Mouse (Mus musculus) adrenal gland (tissue): Measurements from ENCODE around the gene Slf2.

Experiments
- intact Hi-C: fragments of 180-260 bp; cut with DNase I; formaldehyde crosslinking; loops from one replicate; pipeline ENCODE4 v1.15.1; 2025

The Slf2 gene

DNA sequence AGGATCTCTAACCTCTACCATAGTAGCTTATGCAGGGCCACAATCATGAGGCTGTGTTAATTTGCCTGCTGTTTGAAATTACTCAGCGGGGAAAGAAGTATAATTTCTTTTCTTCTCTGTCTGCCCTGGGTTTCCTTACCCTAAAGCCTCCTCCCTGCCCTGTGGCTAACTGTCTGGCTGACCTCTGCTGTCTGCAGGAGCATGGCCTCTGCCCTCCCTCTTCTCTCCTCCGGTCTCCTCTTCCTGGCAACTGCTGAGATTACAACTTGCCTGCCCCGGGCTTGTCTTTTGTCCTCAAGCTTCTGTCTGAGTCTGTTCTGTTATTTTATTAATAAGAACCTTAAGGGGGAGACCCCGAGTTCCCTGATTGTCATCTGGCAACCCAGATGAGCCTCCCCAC lies 25.6 kb upstream of the Slf2 start:
- intact Hi-C loops = no loop called here

DNA sequence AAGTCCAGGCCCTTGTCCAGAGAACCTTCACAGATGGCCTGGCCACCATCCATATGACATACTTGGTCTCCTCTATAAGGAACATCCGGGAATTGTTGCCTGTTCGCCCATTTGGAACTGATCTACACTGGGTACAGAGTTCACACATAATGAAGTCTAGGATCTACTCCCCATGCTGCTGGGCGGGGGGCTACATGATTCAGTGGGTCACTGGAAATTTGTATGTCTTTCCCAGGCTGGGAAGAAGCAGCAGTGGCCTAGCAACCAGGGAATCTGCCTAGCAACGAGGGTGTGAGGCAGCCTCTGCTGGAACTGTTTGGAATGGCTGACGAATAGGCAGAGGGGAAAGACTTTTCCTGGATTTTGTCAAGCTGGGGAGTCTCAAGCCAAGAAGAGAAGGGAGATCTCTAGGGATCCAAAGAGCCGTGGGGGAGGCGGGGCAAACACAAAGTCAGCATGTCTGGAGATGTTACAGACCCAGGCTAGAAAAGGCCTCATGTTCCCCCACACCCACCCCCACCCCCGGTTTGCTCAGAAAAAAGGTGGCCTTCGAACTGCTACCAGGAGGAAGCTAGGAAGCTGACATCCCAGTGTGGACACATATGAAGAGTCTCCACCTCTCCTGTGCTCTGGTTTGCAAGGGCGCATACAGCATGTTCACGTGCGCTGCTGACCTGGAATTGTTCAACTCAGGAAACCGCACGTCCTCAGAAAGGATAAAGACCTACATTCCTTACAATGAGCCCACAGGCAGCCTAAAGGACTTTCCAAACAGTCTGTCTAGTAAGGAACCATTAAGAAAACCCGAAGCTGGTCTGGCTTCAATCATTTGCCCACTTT lies 22.9 kb upstream of the Slf2 start:
- intact Hi-C loops = no loop called here

DNA sequence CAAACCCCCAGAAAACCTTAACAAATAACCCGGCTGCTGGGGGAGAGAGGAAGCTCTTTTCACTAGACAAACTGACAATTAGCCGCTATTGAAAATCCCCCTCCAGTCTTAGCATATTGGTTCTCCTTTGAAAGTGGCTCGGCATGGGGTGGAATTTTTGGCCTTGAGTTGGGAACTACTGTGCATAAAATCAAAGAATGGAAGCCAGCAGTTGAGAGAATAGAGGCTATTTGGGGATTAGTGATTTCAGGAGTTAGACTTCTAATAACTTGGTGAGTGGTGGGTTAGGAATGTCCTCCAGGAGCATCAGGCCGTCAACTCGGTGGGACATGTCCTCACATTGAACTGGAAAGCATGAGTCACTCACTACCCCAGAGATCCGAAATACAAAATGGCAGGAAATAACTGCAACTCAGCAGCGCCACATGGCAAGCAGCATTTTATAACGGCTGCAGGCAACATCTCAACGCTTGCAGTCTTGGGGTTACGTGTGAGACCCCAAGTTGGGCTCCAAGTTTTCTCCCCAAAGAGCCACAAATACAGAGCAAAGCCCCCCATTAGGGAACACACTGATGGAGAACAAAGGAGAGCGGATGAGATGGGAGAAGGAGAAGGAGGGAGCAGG lies 22.0 kb upstream of the Slf2 start:
- intact Hi-C loops = no loop called here

DNA sequence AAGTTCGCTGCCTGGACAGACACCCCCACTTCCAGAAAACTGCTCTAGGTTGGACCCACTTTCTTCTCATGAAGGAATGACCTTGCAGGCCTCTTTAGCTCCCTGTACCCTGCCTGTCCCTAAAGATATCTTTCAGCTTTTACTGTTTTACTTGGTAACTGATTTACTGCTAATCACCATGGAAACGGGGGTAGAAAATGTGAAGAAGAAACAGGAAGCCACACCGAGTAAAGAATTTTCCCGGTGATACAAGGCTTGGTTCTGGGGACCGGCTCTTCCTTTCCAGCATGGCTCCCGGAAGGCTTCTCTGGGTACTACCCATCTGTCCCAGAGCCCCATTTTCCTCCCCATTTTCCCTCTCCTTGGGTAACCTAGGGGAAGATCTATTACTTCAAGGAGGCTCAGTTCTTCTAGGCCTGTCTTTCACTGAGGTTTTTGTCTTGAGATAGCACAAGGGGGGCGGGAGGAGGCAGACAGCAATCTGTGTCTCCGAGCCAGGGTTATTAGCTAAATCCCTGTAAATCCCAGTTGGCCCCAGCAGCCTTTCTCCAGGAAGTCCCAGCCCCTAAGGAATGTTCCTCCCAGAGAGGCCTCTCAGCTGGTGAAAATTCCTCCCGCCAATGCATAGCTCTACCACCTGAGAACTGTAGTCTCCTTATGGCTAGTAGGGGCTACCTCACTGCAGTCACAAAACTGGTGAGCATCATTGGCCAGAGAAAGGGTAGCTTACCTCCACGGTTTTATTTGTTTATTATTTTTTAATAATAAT lies 16.3 kb upstream of the Slf2 start:
- intact Hi-C loops = no loop called here

DNA sequence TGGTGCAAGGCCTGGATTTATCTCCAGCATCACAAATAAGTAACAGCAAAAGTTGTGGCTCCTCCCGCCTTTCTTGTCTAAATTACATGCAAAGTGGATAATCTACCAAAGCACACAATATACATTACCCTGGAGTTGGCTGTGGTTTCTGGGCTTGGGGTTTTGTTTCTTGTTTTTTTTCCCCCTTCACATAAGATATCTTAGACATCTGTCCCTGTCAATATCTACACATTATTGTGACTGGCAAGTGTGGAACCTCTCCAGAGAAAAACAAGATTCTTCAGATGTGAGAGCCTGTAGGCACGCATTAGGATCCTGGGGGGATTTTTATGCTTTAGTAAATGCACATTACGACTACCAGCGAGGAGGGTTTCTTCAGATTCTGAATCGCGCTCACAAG lies 12.8 kb upstream of the Slf2 start:
- intact Hi-C loops = no loop called here

DNA sequence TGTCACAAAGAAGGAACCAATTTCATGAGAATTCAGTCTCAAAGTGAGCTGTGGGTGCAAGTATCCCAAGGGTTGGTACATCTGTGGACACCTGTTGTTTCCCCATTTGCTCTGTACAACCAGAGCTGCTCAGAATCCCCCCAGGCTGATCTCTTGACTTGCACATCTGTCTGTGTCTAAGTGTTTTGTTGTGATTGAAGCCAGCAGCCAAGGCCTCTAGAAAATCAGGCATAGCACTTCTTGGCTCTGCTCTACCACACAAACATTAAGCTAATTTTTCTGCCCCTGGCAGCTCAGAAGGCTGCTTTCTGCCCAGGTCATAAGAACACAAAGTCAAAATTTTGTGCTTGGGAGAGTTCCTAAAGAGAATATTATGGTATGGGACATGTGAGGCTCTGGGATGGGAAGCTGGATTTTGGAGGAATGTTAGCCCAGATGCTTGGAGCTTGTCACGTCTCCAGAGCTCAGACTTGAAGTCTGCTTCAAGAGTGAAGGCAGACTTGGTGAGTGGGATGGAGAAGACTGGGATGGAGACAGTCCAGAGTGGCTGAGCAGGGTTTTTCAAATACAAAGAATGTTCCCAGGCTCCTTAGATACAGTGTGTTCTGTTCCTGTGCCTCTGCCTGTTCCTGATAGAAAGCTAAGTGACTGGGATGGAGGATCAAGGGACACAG lies 9.3 kb upstream of the Slf2 start:
- intact Hi-C loops = no loop called here

DNA sequence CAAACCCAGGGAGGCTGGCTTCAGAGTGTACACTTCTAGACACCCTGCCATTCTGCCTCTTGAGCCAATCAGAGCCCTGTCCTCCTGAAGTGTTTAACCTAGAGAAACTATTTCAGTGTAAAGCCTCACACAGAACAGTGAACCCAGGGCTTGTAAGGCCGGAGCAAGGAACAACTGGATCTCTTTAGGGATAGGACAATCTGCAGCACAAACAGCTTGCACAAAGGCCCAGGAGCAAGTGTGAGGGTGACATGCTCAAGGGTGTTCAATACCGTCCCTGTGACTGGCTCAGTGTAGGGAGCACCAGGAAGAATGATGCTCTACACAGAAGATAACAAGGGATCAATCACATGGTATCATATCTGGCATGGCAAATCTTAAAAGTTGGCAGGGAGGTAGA lies 8.4 kb upstream of the Slf2 start:
- intact Hi-C loops = no loop called here

DNA sequence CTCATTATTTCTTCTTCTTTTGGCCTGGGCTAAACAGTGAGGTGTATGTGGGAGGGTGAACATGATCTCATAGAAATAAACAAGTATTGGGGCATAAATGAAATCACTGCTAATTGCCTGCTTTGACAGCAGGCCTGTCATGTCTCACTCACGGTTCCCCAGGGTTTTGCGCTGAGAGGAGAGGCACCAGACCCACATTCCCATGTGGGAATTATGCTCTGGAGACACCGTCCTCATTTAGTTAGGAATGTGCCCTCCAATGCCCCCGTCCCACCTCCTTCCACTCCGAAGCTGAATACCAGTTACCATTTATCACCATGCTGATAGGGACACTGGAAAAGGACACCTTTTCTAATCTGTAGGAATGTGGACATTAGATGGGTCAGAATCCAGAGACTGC lies 6.3 kb upstream of the Slf2 start:
- intact Hi-C loops = no loop called here

DNA sequence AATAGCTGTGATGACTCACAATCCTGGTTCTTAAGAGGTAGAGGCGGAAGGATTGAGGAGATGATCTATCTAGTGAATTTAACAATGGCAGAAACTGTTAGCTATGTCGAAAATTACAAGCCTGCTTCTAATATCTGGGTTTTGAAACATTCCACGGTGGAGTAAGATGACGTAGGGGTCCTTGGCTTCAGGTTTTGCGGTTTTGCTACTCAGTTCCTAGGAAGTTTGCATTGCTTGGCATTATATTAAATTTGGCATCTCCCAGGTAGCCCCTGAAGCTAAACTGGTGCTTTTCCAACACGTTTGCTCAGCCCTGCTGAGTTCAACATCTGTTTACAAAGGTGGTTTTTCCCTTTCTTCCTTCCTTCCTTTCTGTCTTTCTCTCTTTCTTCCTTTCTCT lies 4.2 kb upstream of the Slf2 start:
- intact Hi-C loops = no loop called here

DNA sequence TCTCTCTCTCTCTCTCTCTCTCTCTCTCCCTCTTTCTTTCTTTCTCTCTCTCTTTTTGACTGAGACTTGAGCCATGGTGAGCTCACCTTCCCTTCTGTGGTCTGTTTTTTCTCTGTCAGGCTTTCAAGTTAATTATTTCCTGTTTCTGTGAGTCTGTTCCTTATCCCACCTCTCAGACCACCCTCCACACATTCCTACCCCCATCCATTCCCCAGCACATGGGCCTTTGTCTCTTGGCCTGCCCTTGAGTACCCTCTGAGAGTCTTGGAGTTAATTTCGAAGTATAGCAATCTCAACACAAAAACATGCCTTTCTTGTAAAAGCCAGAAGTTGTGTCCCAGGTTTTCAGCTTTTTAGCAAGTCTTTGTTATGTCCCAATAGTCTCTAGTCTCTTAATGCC lies 3.7 kb upstream of the Slf2 start:
- intact Hi-C loops = no loop called here

DNA sequence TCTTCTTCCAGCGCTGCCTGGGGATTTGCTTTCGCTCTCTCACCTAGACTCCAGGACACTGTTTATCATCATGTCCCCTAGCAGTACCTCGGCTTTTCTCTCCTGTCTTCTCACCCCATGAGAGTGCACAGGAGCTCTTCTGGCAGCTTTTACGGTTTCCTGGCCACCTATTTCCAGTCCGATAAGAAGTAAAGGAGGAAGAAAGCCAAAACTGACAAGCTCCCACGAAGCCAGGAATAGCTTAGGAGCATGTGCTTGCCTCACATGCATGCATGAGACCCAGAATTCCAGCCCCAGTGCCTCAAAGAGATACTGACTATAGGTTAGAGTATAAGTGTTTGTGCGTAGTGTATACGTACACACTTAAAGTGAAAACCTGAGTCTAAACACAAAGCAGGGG lies 2.8 kb upstream of the Slf2 start:
- intact Hi-C loops = no loop called here

DNA sequence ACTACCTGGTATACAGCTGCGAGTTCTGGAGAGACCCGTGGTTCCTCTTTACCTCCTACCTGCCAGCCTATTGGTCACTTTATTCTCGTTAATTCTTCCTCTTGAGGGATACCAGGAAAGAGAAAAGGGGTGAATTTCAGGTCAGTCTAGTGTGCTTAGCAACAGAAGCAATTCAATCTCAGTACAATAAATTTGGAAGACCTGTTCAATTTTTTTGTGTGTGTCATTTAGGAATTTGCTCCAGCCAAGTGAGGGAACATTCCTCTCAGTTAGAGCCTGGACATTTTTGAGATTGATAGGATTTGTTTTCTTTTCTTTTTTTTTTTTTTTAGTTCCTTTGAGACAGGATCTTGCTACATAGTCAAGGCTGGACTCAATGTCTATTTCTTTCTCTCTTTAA lies 1.7 kb upstream of the Slf2 start:
- intact Hi-C loops = no loop called here

DNA sequence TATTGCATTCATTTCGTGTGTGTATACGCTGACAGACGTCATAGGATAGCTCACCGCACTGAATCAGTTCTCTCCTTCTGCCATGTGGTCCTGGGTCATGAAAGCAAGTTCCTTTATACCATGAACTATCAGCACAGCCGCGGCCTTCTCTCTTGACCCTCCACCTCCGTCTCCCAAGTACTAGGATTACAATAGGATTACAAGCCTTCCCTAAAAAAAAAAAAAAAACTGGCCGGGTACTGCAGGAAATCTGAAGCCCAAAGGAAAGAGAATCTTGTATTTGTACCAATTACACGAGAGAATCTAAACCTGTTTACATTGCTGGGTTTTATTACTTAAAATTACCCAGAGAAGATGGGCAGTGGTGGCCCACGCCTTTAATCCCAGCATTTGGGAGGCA lies 1.3 kb upstream of the Slf2 start:
- intact Hi-C loops = no loop called here

DNA sequence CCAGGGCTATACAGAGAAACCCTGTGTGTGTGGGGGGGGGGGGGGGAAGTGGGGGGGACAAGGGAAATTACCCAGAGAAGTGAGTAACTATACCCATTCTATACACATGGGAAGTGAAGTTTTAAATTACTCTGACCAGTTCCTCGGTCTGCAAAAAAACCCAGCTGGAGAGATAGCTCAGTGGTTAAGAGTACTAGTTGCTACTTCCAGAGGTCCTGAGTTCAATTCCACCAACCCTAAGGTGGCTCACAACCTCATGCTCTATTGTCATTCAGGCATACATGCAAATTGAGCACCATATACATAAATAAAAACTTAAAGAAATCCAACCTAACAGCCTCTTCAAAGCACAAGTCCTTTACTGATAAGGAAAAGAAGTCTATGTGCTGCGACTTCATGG lies 829 bp upstream of the Slf2 start:
- intact Hi-C loops = no loop called here

DNA sequence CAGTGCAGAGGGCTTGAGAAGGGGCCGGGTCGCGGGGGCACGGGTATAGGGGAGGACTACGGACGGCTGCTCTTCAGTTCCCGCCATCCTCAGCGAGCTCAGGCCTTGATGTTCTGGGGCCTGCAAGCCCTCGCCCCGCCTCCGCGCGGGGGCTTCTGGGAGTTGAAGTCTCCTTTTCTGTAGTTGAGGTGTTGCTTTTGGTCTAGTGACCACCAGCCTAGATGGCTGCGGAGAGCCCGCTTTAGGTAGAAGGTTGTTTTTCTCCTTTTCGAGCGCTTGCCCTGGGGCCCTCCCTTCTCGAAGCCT lies 456 bp downstream of the Slf2 start:
- intact Hi-C loops = no loop called here

DNA sequence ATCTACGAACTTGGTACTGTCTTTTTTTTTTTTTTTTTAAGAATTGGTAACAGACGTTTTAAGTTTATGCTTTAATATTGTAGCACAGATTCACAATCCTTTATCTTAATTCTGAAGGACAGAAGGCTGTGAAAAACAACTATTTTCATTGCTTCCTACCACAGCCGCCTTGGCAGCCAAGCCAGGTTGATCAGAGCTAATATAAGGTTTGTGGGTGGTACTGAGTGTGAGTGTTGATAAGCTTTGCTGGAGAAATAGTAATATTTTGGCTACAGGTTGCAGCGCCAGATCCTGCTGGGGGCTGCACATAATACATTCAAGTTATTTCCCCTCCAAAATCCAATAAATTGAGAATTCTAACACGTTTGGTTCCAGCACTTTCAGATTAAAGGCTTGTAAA lies 1.1 kb downstream of the Slf2 start:
- intact Hi-C loops = no loop called here

DNA sequence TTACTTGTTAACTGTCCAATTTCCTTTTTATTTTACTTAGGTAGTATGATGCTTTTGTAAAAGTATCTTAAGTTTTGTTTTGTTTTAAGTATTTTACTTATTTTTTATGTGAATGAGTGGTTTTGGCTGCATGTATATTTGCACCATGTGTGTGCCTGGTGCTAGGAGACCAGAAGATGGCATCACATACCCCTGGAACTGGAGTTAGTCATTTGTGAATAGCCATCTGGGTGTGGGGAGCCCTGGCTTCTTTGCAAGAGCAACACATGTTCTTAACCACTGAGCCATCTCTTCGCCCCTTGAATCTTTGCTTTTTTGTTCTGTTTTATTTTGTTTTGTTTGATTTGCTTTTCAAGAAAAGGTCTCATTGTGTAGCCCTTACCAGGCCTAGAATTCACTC lies 2.2 kb downstream of the Slf2 start:
- intact Hi-C loops = no loop called here

DNA sequence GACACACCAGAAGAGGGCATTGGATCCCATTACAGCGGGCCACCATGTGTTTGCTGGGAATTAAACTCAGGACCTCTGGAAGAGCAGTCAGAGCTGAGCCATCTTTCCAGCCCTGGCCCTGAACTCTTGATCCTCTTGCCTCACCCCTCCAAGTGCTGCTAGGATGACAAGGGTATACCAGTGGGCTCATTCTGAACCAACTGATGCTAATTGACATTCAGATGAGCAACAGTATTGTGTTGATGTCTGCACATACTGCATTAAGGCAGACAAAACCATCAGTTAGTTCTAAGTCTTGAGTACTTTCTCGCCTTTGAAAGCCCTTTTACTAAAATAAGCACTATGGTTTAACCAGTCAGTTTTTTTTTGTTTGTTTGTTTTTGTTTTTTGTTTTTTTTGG lies 28.7 kb downstream of the Slf2 start:
- intact Hi-C loops = no loop called here

DNA sequence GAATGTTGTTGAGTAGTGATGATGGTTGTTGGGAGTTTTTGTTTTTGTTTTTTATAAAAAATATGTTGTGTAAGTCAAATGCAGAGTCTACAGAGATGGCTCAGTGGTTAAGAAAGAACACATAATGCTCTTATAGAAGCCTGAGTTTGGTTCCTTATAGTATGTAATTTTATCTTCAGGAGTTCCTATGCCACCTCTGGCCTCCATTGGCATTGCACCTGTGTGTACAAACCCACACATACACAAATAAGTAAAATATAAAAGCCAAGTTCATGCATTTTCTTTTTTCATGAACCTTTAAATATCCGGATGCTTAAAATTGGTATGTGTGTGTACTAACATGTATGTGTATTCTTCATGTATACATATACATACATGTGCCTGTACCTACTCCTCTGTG lies 35.0 kb downstream of the Slf2 start:
- intact Hi-C loops = no loop called here

DNA sequence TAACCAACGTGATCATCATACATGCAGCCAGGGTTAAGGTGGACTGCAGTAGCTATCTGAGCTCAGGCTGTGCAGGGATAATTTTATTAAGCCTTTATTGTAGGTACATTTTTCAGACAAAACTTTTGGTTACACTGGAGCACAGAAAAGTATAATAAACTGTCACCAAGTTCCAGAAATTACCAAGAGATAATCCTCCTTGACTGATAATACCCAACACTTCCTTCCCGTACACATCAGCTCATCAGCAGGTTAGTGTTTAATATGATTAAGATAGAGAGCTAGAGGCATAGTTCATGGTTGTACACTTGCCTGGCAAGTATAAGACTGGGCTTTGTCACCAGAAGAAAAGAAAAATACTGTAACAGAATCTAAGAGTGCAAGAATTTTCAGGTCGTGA lies 37.4 kb downstream of the Slf2 start:
- intact Hi-C loops = no loop called here

DNA sequence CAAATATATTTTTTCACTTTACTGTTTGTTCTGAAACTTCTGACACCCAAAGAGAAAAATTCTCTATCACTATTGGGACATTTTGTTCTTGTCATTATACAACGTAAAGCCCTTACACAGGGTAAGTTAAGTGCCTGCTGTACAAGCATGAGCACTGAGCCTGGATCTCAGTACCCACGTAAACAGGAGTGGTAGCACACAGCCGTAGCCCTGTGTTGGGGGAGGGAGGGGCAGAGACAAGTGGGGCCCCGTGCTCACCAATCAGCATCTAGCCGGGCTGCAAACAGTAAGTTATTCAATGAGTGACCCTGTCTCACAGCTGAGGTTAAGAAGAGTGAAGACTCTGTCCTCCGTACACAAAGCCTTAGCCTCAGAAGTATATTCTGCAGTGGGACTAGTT lies 45.7 kb downstream of the Slf2 start:
- intact Hi-C loops = no loop called here

DNA sequence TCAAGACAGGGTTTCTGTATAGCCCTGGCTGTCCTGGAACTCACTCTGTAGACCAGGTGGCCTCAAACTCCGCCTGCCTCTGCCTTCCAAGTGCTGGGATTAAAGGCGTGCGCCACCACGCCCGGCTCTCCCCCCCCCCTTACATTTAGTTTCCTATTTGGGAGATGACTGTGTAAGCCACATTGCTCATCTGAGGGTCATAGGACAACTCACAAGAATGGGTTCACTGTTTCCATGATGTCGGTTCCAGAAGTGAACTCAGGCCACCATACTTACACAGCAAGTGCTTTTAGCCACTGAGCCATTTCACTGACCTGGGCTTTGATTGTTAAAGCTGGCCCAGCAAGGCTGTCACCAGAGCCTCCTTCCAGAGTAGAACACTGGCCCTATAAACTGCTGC lies 46.2 kb downstream of the Slf2 start:
- intact Hi-C loops = no loop called here
